Mouse (Mus musculus) stomach, postnatal 0 days (tissue): ENCODE data around the gene Tbcd.

Source experiments
- CTCF ChIP-seq: IDR thresholded peaks from 2 replicates; pipeline ENCODE4 v1.5.1; 2016; ENCODE audit warnings: antibody characterized with exemption, low read depth, mild to moderate bottlenecking, moderate library complexity
- EP300 ChIP-seq: optimal IDR thresholded peaks from 2 replicates; pipeline ENCODE3; 2016; ENCODE audit warnings: antibody characterized with exemption

- TF ChIP-seq EP300 (no peak), CTCF (no peak)
Observed at GRCm38 (mm10) chr11:121467408-121467807, 15.7 kb downstream of the Tbcd start.
